Mouse (Mus musculus): Measurements from ENCODE around the gene Rnf222.

DNA sequence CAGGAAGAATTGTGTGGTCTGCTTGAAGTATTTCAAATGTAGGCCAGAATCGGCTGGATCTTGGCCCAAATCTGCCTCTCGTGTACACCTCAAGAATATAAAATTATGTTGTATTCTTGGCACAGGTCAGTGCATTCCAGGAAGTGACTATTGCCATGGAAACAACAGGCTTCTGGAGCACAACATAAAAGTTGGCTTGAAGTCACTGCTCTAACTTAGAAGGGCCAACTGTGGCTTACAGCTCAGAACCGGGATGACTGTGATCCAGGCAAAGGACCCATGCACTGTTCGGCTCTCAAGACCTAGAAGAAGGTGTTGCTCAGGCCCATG lies 18.1 kb downstream of the Rnf222 start:
- TF ChIP-seq POLR2A (IDR thresholded peaks at IDR 0.05; ENCODE audit: insufficient read depth, low read depth, low read length) = no peak
- no peak for TF ChIP-seq CTCF (IDR thresholded peaks at IDR 0.05; ENCODE audit: insufficient read depth, low read depth, low read length)
